Mouse (Mus musculus) frontal cortex, postnatal 36 days (tissue): ENCODE data around the gene Skor1.

ENCODE experiments used
- DNase-seq, 2 experiments: peaks; one replicate each; pipeline ENCODE4 v3.0.0; 2022; ENCODE audit warnings: low spot score in 2 of 2

Skor1 gene

DNA sequence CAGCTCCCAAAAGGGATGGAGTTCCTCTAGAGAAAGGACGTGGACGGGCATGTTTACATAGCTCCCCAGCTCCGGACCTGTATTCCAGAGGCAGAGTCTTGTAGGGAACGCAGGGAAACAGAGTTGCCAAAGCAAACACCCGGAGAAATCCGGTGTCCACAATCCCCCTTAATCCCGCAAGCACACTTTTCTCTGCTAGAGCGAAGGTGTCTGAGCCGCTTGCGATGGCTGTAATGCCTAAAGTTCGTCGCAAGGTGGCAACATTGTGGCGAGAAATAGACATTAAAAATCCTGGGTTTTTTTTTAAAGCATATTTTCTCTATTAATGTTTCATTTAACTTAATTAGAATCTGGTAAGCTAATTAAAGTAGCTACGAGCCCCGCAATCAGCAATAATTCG is 13.0 kb downstream of the Skor1 start:
- peak in 1 of 2 experiments; percentile 71 for DNase-seq

DNA sequence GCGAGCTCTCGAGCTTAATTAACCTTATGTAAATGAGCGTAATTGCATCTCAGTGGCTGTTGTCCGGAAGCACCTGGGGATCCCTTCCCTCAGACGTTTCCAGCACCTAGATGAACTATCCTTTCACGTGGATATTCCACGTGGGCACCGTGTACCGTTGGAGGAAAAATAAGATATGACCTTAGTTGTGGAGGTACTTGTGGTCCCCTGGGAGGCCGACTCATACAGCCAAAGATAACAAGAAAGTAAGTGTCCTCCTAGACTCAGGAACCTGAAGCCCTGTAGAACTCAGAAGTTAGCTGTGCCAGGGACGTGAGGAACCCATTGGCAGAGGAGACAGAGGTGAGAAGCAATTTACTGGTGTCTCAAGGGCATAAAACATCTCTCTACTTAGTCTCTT is 13.4 kb downstream of the Skor1 start:
- DNase-seq, result no peak

DNA sequence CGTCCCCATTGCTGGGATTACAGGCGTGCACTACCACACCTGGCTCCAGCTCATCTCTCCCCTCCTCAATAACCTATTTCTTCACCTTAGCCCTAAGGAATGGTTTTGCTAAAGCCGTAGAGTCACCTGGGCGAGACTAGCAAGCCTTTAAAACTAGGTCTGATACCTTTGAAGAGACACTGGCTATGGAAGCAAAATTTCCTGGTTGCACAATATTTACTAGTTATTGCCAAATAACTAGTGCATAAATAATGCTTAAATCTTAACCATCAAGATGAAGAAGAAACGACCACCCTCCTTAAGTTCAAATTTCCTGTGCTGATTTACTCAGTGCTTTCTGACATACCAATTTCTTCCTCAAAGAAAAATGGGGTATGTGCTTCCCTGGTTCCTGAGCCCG is 15.1 kb downstream of the Skor1 start:
- no peak for DNase-seq

DNA sequence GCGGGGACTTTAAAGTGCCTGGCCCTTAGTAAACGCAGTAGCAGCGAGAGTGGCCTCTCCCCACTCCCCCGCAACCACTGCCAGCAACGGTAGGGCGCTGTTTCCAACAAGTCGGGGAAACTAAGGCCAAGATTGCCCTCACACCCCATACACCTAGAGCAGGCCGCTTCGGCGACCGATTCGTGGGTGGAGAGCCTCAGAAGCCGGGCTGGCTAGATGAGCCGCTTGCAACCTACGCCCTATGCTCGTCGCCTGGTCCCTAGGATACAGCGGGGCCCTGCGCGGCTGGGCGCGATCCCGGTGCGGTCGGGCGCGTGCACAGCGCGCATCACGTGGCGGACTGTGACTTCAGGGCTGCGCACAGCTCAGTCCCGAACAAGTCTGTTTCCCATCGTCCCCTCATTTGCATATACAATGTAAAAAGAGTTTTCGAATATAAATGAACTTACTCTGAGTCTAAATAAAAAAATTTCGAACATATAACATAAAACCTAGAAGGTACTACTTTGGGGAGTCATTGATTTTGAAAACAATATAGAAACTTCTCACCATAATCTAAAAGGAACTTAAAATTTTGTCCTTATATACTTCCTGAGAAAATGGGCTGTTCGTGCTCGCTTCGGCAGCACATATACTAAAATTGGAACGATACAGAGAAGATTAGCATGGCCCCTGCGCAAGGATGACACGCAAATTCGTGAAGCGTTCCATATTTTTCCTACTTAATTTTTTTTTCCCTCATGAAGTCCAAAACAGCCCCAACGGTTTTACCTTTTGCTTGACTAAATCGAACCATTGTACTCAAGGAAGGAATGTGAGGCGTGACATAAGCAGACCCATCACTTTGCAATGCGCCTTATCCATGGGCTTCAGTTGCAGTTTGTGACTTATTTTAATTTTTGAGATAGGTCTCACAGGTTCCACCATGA is 15.8 kb downstream of the Skor1 start:
- DNase-seq, result peak; percentile 93 to 96

DNA sequence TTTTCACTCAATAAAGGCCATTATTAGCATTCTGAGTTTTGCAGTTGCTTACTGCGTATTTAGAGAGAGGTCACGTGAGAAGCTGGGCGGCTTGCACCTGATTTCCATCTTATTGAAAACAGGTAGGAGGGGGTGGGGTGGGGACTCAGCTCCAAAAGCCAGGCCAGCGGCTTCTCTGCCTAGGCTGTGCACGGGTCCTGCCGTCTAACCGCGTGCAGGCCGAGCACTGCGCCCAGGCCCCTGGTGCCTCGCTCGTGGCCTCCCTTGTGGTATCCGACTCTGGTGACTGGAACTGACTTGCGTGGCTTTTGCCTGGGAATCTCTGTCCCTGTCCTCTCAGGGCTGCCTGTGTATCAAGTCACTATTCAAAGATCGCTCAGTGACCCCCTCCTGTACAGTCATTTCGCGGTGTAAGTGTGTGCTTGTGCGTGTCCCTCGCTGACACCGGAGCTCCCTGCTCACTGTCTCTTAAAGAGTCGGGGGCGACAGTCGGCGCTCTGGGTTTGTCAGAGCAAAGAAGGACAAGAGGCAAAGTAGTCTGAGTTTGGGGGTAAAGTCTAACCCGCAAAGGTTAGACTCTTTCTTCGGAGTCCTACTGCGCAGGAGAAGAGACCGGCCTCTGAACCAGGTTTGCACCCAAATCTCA is 16.7 kb downstream of the Skor1 start:
- peak in 1 of 2 experiments; percentile 54 for DNase-seq

DNA sequence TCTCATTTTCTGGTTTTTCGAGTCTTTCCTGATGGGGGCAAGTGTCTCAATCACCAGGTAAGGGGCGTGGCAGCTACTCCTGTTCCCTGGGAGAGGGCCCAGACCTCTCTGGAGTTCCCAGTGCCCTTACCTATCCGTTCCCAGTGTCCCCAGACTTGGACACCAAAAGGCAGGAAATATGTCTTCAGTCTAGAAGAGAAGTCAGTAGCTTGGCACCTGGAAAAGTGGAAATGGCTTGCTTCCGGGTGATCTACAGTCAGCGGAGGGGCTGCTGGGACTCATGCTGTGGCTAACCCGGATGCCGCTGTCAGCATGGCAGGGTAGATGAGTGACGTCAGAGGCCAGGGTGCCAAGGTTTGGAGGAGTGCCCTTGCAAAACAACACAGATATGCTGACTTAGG is 19.1 kb downstream of the Skor1 start:
- no peak for DNase-seq

DNA sequence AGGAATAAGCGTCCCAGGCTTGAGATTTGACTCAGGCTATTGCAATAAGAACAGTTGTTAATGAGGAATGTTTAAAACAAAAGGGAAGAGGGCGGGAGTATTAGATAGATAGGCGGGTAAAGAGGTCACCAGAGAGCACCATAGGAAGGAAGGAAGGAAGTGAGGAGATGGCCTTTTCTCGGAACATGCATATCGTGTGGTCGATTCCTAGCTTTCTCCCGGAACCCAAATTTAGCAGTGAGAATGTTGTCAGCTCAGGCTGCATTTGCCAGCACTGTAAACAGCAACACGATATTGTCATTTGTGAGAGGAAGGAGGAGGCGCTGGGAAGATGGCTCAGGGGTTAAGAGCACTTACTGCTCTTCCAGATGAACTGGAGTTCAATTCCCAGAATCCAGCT is 24.2 kb downstream of the Skor1 start:
- DNase-seq, result no peak

DNA sequence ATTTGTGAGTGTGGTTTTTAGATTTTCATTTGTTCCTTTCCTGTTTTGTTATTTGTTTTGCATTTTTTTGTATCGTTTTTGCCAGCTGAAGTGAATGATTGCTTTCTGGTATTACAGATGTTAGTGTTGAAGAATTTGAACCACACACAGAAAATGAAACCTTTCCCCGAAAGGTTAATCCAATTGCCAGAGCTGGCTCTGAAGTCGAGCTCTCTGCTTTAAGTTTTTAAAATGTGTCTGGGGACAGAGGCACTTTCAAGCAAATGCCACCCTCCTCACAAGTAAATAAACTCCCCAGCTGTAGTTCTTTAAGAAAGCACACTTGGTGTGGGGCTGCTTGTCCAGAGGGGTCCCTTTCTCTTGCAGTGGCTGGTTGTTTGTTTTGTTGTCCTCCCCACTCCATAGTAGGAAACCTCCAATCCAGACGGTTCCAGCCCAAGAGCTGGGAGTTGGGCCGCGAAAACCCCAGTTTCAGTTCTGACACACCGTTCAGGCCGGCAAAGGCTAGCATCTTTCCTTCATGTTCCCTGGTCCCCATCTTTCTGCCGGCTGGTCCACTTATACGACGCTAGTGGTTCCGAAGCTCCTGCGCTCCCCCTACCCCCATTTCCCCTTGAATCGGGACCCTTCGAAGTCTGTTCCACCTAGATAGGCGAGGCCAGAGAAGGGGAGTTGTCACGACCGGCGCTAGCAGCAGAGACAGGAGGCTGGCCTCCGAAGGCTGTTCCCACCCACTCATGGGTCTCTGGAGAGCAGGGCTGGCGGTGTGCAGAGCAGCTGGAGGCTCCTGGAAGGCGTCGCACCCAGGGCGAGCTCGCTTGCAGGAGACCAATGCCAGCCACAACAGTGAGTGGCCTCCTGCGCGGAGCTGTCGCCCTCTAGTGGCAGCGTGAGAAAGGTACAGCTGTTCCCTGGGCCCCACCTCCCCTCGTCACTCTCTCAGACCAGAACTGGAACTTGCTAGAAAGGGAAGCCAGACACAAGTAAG is 25.0 kb downstream of the Skor1 start:
- peak; percentile 89 to 90 for DNase-seq

DNA sequence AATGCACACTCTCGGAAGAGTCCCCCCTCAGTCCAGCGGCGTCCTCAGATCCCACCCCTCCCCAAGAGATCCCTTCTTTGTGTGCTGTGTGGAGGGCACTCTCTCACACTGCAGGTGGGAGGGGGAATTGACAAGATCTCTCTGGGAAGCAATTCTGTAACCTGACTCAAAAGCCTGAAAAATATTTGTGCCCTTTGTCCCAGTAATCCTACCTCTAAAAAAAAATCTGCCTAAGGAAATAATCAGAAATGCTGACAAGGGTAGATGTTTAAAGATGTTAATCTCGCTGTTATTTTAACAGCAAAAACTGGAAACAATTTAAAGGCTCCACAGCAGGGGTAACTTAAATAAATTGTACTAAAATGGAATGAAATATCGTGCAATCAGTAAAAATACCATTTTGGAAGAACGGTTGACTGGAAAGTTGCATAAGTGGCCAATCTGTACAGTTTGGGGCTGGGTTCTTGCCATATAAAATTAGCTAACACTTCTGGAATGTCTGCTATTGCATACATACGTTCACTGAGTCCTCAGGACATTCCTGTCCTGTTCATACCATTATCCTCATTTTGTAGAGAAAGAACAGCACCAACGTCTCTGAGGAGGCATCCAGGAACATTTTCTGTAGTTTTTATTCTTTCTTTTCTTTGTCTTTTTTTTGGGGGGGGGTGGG is 26.5 kb downstream of the Skor1 start:
- no peak for DNase-seq

DNA sequence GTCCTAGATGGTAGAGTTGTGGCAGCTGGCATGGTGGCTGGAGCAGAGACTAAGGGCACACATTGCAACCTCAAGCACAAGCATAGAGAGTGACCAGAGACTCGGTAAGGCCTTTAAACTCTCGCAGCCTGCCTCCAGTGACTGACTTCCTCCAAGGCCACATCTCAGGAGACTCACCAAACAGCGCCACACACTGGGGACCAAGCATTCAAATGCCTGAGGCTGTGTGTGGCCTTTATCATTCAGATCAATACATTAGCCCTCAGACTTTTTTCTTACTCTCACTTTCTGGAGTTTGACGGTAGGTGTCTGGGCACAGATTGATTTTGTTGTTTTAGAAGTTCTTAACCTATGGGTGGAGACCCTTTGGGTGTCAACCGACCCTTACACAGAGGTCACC is 30.4 kb downstream of the Skor1 start:
- no peak for DNase-seq

DNA sequence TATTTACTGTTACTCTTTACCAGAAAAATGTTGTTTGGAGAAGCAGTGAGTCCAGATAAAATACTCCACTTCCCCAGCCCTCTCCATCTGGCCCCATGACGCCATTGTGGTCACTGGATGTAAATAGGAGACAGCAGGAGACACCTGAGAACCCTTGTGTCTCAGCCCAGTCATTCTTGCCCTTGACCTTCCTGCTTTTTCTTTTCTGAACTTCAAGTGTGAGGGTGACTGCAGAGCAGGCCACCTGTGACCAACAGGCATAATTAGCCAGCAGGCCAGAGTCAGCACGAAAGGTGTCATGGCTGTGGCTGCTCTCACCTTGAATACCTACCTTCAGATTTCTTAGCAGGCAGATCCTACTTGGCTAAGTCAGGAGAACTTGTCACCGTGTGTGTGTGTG is 36.2 kb downstream of the Skor1 start:
- no peak for DNase-seq

DNA sequence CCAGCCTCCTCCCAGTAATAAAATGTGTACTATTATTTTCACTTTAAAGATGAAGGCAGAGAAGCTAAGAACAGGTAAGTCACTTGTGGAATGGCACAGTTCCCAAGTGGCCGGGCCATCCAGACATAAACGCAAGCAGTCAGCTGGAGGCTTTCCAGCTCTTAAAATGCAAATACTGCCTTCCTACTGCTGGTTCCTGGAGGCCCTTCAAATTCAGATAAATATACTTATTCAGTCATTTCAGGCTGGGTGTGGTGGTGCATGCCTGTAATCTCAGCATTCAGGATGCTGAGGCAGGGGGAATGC is 39.0 kb downstream of the Skor1 start:
- DNase-seq, result no peak

DNA sequence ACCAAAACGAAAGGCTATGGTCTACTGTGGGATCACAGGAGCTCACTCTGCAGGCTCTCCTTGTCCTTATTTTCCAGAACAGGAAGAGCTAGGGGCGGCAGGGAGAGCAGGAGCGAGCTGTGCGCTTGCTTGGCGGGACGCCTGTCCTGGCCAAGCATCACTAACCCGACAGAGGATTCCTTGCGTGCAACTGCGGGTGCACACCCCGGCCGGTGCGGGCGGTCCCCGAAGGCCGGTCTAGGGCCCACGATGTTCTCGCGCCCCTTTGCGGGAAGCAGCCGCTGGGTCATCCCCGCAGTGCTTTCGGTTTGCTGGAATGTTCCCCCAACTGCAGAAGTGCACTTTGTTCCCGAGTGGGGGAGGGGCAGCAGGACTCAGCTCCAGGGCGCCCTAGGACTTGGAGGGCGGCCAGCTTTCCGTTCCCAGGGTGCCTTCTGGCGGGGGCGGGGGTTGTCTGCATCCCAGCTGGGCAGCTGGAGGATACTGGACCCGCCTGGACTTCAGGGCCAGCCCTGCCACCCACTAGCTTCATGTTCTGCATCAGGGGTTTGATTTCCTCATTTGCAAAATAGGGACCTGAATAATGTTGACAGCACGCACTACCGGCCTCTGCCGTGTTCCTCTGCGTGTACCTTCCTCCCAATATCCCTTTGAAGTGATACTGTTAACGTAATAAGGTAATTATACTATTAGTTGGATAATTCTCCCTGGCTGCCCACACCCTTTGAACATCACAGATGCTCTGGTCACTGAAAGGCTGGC is 39.6 kb downstream of the Skor1 start:
- peak; percentile 84 to 88 for DNase-seq

DNA sequence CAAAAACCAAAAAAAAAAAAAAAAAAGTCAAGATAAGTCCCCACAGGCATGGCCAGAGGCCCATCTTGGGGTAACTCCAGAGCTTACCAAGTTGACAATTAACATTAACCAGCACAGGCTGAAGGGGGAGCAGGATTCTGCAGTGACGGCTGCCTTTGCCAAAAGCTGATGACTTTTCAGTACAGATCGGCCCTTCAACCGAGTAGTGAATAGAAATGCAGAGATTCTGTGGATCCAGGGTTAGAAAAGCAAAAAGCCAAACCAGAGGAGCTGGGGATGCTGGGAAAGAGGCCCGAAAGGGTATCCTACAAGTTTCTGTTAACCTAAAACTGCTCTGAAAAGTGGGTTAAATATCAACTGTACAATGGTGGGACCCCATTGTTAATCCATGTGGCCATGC is 40.2 kb downstream of the Skor1 start:
- no peak for DNase-seq

DNA sequence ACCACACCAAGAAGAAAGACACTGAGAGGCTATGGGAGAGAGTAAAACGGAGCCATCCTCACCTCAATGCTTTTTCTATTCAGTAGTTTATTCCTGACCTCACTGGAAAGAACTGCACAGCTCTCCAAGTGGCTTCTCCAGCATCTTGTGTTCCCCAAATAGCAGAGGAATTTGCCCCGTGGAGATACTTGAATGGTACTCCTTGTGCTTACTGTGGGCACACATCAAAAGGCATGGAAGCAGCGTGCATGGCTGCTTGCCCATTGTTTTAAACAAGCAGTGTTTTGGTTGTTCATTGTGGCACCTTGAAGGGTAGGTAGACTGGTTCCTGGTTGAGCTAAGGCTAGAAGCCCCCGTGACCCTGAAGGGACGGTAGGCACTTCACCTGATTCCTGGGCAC is 48.1 kb downstream of the Skor1 start:
- DNase-seq, result no peak

DNA sequence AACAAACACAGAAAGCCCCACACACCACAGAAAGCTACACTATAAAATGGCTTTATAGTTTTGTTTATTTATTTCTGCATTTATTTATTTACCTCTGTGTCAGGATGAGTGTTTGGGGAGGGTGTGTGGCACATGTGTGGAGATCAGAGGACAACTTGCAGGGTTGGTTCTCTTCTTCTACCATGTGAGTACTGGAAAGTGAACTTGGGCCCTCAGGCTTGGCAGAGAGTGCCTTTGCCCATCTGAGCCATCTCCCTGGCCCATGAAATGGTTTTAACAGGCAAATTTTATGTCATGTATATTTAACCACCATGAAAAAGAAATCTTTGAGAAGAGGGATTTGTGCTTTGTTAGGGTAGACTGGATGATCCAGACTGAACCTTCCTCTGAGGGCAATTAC is 48.9 kb downstream of the Skor1 start:
- DNase-seq, result no peak

DNA sequence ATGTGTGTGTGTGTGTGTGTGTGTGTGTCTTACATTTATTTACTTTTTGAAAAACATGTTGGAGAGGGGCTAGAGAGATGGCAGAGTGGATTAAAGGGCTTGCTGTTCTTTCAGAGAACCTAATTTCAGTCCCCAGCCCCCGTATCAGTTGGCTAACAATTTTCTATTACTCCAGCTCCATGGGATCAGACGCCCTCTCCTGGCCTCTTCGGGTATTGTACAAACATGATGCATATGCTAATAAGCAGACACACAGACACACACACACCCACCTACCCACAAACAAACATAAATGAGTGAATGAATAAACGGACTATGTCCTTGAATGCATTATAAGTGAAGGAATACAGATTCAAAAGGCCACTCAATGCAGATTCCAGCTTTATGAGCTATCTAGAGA is 49.4 kb downstream of the Skor1 start:
- DNase-seq, result no peak

DNA sequence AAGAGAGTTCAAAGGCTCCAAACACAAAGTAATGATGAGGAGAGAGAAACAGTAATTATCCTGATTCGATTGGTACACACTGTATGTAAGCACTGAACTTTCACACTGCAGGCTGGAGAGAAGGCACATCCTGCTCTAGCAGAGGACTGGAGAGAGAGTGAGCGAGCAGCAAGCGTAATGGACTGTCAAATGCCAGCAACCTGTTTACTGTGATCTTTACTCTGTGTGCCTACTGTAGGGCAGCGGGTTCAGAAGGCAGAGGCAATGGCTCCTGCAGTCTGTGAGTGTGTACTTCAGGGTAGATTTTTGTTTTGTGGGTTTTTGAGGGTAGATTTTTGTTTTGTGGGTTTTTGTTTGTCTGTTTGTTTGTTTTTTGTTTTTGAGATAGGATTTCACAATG is 49.9 kb downstream of the Skor1 start:
- no peak for DNase-seq

DNA sequence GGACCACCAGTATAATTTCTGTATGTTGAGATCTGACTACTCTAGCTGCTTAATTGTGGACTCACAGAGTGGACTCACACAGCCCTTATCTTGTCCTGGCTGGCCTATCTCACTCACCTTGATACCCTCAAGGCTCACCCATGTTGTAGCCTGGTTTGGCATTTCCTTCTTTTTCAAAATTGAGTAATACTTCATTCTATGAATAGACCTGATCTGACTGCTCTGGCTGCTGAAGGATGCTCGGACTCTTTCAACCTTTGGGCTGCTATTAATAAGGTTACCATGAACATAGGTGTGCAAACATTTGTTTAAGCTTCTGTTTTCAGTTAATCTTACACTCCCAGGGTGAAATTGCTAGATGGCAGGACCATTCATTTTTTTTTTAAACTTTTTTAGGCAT is 51.6 kb downstream of the Skor1 start:
- no peak for DNase-seq

DNA sequence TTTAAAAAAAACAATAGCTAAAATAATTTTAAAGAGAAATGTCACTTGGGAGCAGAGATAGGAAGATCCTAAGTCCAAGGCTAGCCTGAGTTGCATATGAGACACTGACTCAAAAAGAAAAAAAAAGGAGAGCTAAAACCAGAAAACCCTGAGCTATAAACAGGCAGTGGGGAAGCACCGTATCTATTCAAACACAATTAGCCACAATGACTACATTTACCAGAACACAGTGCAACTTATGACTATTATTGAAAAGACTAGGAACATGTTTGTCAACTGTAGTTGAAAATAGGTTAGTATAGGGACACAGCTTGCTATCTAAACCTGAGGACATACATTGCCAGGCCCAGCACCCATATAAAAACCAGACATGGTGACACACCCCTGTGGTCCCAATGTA is 54.7 kb downstream of the Skor1 start:
- no peak for DNase-seq

DNA sequence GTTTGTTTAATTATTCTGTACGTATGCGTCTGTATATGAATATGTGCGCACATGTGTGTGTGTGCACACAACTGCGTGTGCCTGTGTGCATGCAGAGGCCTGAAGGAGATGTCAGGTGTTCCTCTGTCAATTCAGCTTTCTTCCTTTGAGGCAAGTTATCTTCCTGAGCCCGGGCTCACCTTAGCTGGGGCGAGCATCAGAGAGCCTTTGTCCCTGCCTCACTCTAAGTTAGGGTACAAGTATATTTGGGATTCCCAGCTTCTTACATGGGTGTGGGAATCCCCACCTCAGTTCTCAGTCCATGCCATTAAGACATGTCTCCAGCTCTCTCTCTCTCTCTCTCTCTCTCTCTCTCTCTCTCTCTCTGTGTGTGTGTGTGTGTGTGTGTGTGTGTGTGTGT is 56.2 kb downstream of the Skor1 start:
- DNase-seq, result no peak
